Mouse (Mus musculus): ENCODE measurements around the gene 1700020D05Rik. TPM values are rescaled to one million over a fixed set of nuclear protein-coding genes. Genes with fewer than 3 reads are reported as not detected.

Gene 1700020D05Rik
- total and polyA plus RNA-seq, 3 experiments = 0.23 to 0.34 TPM; not detected in 1

DNA sequence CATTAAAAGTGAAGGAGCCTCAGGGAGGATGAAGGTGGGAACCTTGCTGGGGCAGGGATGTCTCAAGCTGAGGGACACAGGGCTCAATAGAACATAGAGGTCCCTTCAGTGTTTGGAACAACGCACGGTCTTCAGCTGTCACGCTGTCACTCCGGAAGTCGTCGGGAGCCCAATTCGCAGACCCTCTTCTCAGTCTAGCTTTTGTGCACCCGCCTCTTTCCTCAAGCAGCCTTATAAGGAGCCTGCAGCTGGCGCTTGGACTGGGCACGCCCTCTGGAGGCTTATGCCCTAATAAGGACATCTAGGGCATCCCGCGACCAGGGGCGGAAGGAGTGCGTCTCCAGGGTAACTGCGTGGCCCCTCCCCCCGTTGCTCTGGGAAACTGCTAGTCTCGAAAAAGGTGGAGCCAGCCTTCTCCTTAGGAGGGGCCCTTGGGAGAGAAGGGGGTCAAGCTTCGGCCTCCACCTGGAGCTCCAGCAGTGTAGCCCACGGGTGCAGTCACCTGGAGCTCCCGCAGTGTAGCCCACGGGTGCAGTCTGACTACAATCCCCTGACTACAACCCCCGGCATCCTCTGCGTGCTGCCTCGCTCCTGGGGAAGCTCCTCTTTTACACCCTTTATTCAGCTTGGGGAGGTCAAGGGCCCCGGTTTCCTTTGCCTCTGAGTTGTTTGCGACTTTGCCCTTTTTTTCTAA lies 14.6 kb downstream of the 1700020D05Rik start (continued):
- no peak for TF ChIP-seq ZC3H11A (IDR thresholded peaks at IDR 0.05; ENCODE audit: low read depth, low read length)
- no peak for TF ChIP-seq JUND (conservative IDR thresholded peaks at IDR 0.05; ENCODE audit: low read depth, low read length)
- TF ChIP-seq IRF4 (IDR thresholded peaks at IDR 0.05; ENCODE audit: low read depth, low read length) = no peak
- peak; percentile 64 for TF ChIP-seq ZMIZ1 (IDR thresholded peaks at IDR 0.05; ENCODE audit: low read depth, low read length)
- TF ChIP-seq ETS1 (conservative IDR thresholded peaks at IDR 0.05; ENCODE audit: low read depth, low read length) = no peak
- TF ChIP-seq CHD2 (IDR thresholded peaks at IDR 0.05; ENCODE audit: low read length) = peak; percentile 49; the same call in 1 of the 2 replicates
- no peak for TF ChIP-seq PAX5 (IDR thresholded peaks at IDR 0.05; ENCODE audit: low read length)
- peak; percentile 85 for TF ChIP-seq MYC (IDR thresholded peaks at IDR 0.05; ENCODE audit: low read depth, low read length)
- no peak for TF ChIP-seq CTCF (conservative IDR thresholded peaks at IDR 0.05 in 1 of 2, IDR thresholded peaks at IDR 0.05 in 1 of 2; ENCODE audit: low read depth in 2 of 2, low read length in 2 of 2)

DNA sequence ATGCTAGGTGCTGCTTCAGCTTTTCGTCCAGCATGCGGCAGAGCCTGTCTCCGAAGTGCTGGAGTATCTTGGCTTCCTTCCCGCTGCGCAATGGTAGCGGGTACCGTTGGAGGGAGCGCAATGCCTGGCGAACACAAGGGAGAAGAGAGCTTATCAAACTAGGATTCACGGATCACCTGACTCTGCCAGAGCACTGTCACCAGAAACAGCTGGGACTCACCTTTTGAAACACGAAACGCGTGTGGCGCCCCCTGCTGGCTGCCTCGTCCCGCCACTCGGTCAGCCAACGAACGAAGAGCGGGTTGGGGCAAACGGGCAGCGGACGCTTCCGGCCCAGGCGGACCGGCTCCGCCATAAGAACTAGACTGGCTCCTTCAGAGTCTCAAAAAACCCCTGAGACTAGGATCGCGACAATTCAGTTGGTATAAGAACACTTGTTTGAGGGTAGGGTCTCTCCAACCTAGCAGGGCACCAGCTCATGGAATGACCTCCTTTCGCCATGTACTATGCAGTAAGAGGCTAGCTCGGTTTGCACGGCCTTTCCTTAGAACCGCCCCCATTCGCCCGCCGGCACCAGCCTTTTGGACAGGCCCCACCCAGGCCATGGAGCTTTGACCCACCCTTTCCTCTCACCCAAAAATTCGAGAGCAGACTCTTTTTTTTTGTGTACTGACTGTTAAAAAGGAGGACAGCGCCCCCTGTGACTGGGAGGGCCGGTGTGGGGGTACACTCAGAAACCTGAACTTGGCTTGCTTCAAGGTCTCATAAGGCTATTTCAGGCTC lies 15.6 kb downstream of the 1700020D05Rik start, which contains the start of gene Mus81:
Gene Mus81 (minus strand): TSS at position 635 of the 783 bp plus-strand sequence.
- Histone ChIP-seq H3K4me1 (ENCODE audit: control insufficient read depth in 1 of 2, insufficient read depth in 2 of 2) (peaks cover 2 to 31% of the 10 kb centered on the region in 2 experiments; a peak in 3 of 4 replicates), H3K27me3 (replicated peaks) (no peaks in the 10 kb centered on the region), H3K9me3 (replicated peaks; ENCODE audit: low read length) (no peaks in the 10 kb centered on the region), H3K4me3 (replicated peaks in 1 of 3; ENCODE audit: low read depth in 2 of 3, low read length in 2 of 3, poor library complexity in 1 of 3) (peak within 1 kb of the TSS; percentile 71 to 78 (median 75)), H3K9ac (ENCODE audit: insufficient read depth, low read depth) (peak within 1 kb of the TSS; percentile 65), H3K36me3 (replicated peaks in 1 of 2; ENCODE audit: control insufficient read depth in 1 of 2, insufficient read depth in 1 of 2, low read length in 1 of 2) (peaks cover 34 to 48% of the 10 kb centered on the region in 2 experiments), H3K4me2 (ENCODE audit: insufficient read depth, low read depth, poor library complexity, severe bottlenecking) (peak within 1 kb of the TSS; percentile 81), H3K27ac (ENCODE audit: insufficient read depth, low read depth) (peak within 1 kb of the TSS; percentile 78), H3K79me2 (replicated peaks; ENCODE audit: control insufficient read depth, extremely low read depth, insufficient read depth, poor library complexity, severe bottlenecking) (peaks cover 16% of the 10 kb centered on the region)
- dilution Hi-C loops (cut with MboI; ENCODE audit: extremely low pct_ligation_motif_present, extremely low pct_unique_long_range_greater_than_20kb, low sequenced_read_pairs) (no loop called here), in situ Hi-C loops (cut with MboI; ENCODE audit: low pct_ligation_motif_present, low pct_unique_long_range_greater_than_20kb, low sequenced_read_pairs) (no loop called here)
- DNase-seq (ENCODE audit: extremely low read depth) = peak; percentile 97
- TF ChIP-seq BHLHE40 (IDR thresholded peaks at IDR 0.05; ENCODE audit: low read depth, low read length) (peak; percentile 54), NRF1 (IDR thresholded peaks at IDR 0.05; ENCODE audit: low read depth, low read length) (no peak), TCF12 (IDR thresholded peaks at IDR 0.05; ENCODE audit: low read depth, low read length) (peak; percentile 80), JUND (conservative IDR thresholded peaks at IDR 0.05; ENCODE audit: low read depth, low read length) (0 out of 2 replicates have a peak, but pooled peaks have one; percentile 49), CHD1 (IDR thresholded peaks at IDR 0.05; ENCODE audit: low read depth, low read length) (0 out of 2 replicates have a peak, but pooled peaks have one; percentile 59), IRF4 (IDR thresholded peaks at IDR 0.05; ENCODE audit: low read depth, low read length) (no peak; the same call in 1 of the 2 replicates), HCFC1 (IDR thresholded peaks at IDR 0.05; ENCODE audit: low read depth, low read length) (peak; percentile 84), MXI1 (IDR thresholded peaks at IDR 0.05; ENCODE audit: low read depth, low read length) (peak; percentile 85; the same call in 1 of the 2 replicates), MAX (IDR thresholded peaks at IDR 0.05; ENCODE audit: low read length) (peak; percentile 85), ZC3H11A (IDR thresholded peaks at IDR 0.05; ENCODE audit: low read depth, low read length) (no peak), SMC3 (IDR thresholded peaks at IDR 0.05; ENCODE audit: low read depth, low read length) (peak; percentile 76), ZNF384 (IDR thresholded peaks at IDR 0.05; ENCODE audit: low read depth, low read length) (peak; percentile 93), MYC (IDR thresholded peaks at IDR 0.05; ENCODE audit: low read depth, low read length) (peak; percentile 31; the same call in 1 of the 2 replicates), USF1 (IDR thresholded peaks at IDR 0.05; ENCODE audit: low read depth, low read length) (peak; percentile 38; the same call in 1 of the 2 replicates), PAX5 (IDR thresholded peaks at IDR 0.05; ENCODE audit: low read length) (no peak), EP300 (IDR thresholded peaks at IDR 0.05; ENCODE audit: low read length) (0 out of 2 replicates have a peak, but pooled peaks have one; percentile 14), USF2 (conservative IDR thresholded peaks at IDR 0.05; ENCODE audit: low read depth, low read length) (no peak), RAD21 (IDR thresholded peaks at IDR 0.05; ENCODE audit: low read depth, low read length) (peak; percentile 50), JUN (IDR thresholded peaks at IDR 0.05; ENCODE audit: insufficient read depth, low read depth, low read length) (no peak), POLR2A (IDR thresholded peaks at IDR 0.05; ENCODE audit: low read depth, low read length) (peak; percentile 92), ZMIZ1 (IDR thresholded peaks at IDR 0.05; ENCODE audit: low read depth, low read length) (peak; percentile 96), MAZ (IDR thresholded peaks at IDR 0.05; ENCODE audit: low read depth, low read length) (peak; percentile 86), ETS1 (conservative IDR thresholded peaks at IDR 0.05; ENCODE audit: low read depth, low read length) (peak; percentile 42; the same call in 1 of the 2 replicates), TBP (conservative IDR thresholded peaks at IDR 0.05; ENCODE audit: low read depth, low read length) (0 out of 2 replicates have a peak, but pooled peaks have one; percentile 38), POLR2AphosphoS2 (IDR thresholded peaks at IDR 0.05; ENCODE audit: low read depth, low read length) (peak; percentile 90), ZKSCAN1 (IDR thresholded peaks at IDR 0.05; ENCODE audit: borderline replicate concordance, low read depth, low read length) (no peak), MEF2A (IDR thresholded peaks at IDR 0.05; ENCODE audit: borderline replicate concordance, low read depth, low read length) (peak; percentile 75), KAT2A (IDR thresholded peaks at IDR 0.05; ENCODE audit: insufficient replicate concordance, low read length) (peak; percentile 75), SIN3A (IDR thresholded peaks at IDR 0.05; ENCODE audit: low read length) (peak; percentile 100), NELFE (IDR thresholded peaks at IDR 0.05; ENCODE audit: low read depth, low read length) (peak; percentile 96), CHD2 (IDR thresholded peaks at IDR 0.05; ENCODE audit: low read length) (peak; percentile 70)
